Mouse (Mus musculus): ENCODE results near the gene Cd200r1.

DNA sequence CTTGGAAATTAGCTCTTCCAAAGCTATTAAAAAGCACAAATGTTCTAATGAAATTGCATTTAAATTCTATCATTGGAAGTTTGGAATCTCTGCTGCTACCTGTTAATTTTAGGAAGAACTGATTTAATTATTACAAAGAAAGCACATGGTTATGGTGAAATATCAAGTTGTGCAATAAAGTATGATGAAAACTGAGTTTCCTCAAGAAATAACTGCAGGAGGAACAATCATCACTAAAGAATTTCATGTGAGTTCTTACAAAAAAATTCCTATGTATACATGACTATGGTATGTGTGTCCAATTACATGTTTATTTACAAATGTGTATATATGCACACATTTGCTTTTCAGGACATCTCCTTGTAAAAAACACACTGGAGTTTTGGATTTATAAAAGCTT is 28.9 kb downstream of the Cd200r1 start:
- TF ChIP-seq CTCF (IDR thresholded peaks at IDR 0.05; ENCODE audit: insufficient read depth, low read length) (no peak), POLR2A (IDR thresholded peaks at IDR 0.05; ENCODE audit: borderline replicate concordance, extremely low read depth, low read depth, low read length) (no peak)

All from lung, adult 2 months (tissue).